Mouse (Mus musculus) midbrain, embryonic 12.5 days (tissue): Measurements from ENCODE around the gene Tmem97. TPM values are rescaled to one million over a fixed set of nuclear protein-coding genes. Genes with fewer than 3 reads are reported as not detected.

Source experiments
- ATAC-seq: fragments of 200-750 bp; cut with Nextera tagmentation; 2 replicates; pipeline ENCODE4 v1.8.0; 2017; ENCODE audit warnings: low read depth, moderate TSS enrichment, moderate library complexity; ENCODE audit not compliant: low FRiP score
- H3K27ac ChIP-seq: fragments of 300-500 bp; sonication (generic); replicated peaks from 2 replicates; pipeline ENCODE4 v1.5.1; 2016; ENCODE audit warnings: mild to moderate bottlenecking
- H3K27me3 ChIP-seq: fragments of 300-500 bp; sonication (generic); 2 replicates; pipeline ENCODE4 v1.6.1; 2016; ENCODE audit warnings: mild to moderate bottlenecking
- H3K36me3 ChIP-seq: fragments of 300-500 bp; sonication (generic); 2 replicates; pipeline ENCODE4 v1.6.1; 2016
- H3K4me1 ChIP-seq: fragments of 300-500 bp; sonication (generic); 2 replicates; pipeline ENCODE4 v1.6.1; 2016
- H3K4me2 ChIP-seq: fragments of 300-500 bp; sonication (generic); replicated peaks from 2 replicates; pipeline ENCODE4 v1.6.1; 2016; ENCODE audit warnings: mild to moderate bottlenecking, moderate library complexity
- H3K4me3 ChIP-seq: fragments of 300-500 bp; sonication (generic); 2 replicates; pipeline ENCODE4 v1.5.1; 2016; ENCODE audit warnings: mild to moderate bottlenecking
- H3K9ac ChIP-seq: fragments of 300-500 bp; sonication (generic); replicated peaks from 2 replicates; pipeline ENCODE4 v1.6.1; 2016; ENCODE audit warnings: mild to moderate bottlenecking, moderate library complexity
- H3K9me3 ChIP-seq: fragments of 300-500 bp; sonication (generic); 2 replicates; pipeline ENCODE4 v1.6.1; 2016; ENCODE audit warnings: mild to moderate bottlenecking
- WGBS: fragments of 180-500 bp; shearing (Covaris S2); methylation state at CpG from one replicate; pipeline ENCODE4 v1.1.7; 2016; 5-methylcytosine and 5-hydroxymethylcytosine counted together
- polyA plus RNA-seq: library from polyadenylated mRNA; unstranded; fragments of >200 nt; fragmentation: Nextera tagmentation; extraction: Ambion mirVana; gene quantifications from 2 replicates; pipeline ENCODE4 v1.2.1, GENCODE M21; 2016

Gene Tmem97
- polyA plus RNA-seq, 1 experiment from 2014 or later, result 51.7 TPM

GRCm38 (mm10) chr11:78528714-78529113 lies 21.9 kb downstream of the Tmem97 start:
- Histone ChIP-seq H3K36me3 (peaks cover 70% of the 10 kb centered on the region), H3K4me3 (no peak overlapping the region), H3K4me2 (no peak overlapping the region), H3K9me3 (no peaks in the 10 kb centered on the region), H3K27ac (no peak overlapping the region), H3K27me3 (no peaks in the 10 kb centered on the region), H3K4me1 (no peaks in the 10 kb centered on the region), H3K9ac (no peak overlapping the region)
- 80% methylated on average over 9 of the region's 9 CpGs for WGBS
- ATAC-seq, result no peak

GRCm38 (mm10) chr11:78524838-78525237 lies 25.7 kb downstream of the Tmem97 start:
- Histone ChIP-seq H3K4me2 (no peak overlapping the region), H3K4me3 (no peak overlapping the region), H3K36me3 (peaks cover 96% of the 10 kb centered on the region), H3K27ac (no peak overlapping the region), H3K9ac (no peak overlapping the region), H3K27me3 (no peaks in the 10 kb centered on the region), H3K9me3 (no peaks in the 10 kb centered on the region), H3K4me1 (no peaks in the 10 kb centered on the region)
- ATAC-seq, result no peak
- 92% methylated on average over 2 of the region's 2 CpGs for WGBS

- H3K36me3 ChIP-seq, result peaks cover 96% of the 10 kb centered on the region
- no peaks in the 10 kb centered on the region for H3K9me3 ChIP-seq
- H3K4me1 ChIP-seq, result no peaks in the 10 kb centered on the region
- H3K4me3 ChIP-seq, result no peak overlapping the region
- 78% methylated on average over 9 of the region's 9 CpGs for WGBS
- H3K27me3 ChIP-seq, result no peaks in the 10 kb centered on the region
- no peak overlapping the region for H3K9ac ChIP-seq
- H3K4me2 ChIP-seq, result no peak overlapping the region
- no peak overlapping the region for H3K27ac ChIP-seq
- no peak for ATAC-seq
Observed at GRCm38 (mm10) chr11:78523241-78523955, 27.2 kb downstream of the Tmem97 start.

GRCm38 (mm10) chr11:78522481-78522997 lies 28.0 kb downstream of the Tmem97 start:
- Histone ChIP-seq H3K36me3 (peaks cover 96% of the 10 kb centered on the region), H3K27me3 (no peaks in the 10 kb centered on the region), H3K9ac (no peak overlapping the region), H3K4me1 (no peaks in the 10 kb centered on the region), H3K27ac (no peak overlapping the region), H3K4me2 (no peak overlapping the region), H3K4me3 (no peak overlapping the region), H3K9me3 (no peaks in the 10 kb centered on the region)
- ATAC-seq, result no peak
- 88% methylated on average over 1 of the region's 1 CpGs for WGBS

GRCm38 (mm10) chr11:78521880-78522279 lies 28.7 kb downstream of the Tmem97 start:
- H3K9ac ChIP-seq, result no peak overlapping the region
- no peak for ATAC-seq
- H3K9me3 ChIP-seq, result no peaks in the 10 kb centered on the region
- H3K27ac ChIP-seq, result no peak overlapping the region
- no peaks in the 10 kb centered on the region for H3K27me3 ChIP-seq
- H3K4me3 ChIP-seq, result no peak overlapping the region
- no peaks in the 10 kb centered on the region for H3K4me1 ChIP-seq
- H3K36me3 ChIP-seq, result peaks cover 92% of the 10 kb centered on the region
- H3K4me2 ChIP-seq, result no peak overlapping the region
- WGBS, result 98% methylated on average over 3 of the region's 3 CpGs

- WGBS, result 91% methylated on average over 10 of the region's 10 CpGs
Observed at GRCm38 (mm10) chr11:78518931-78519330, 31.6 kb downstream of the Tmem97 start.

GRCm38 (mm10) chr11:78515549-78516325 lies 34.8 kb downstream of the Tmem97 start:
- no peak for ATAC-seq
- Histone ChIP-seq H3K36me3 (peaks cover 61% of the 10 kb centered on the region), H3K9me3 (no peaks in the 10 kb centered on the region), H3K27ac (no peak overlapping the region), H3K9ac (no peak overlapping the region), H3K4me1 (peaks cover 18% of the 10 kb centered on the region), H3K27me3 (no peaks in the 10 kb centered on the region), H3K4me3 (no peak overlapping the region), H3K4me2 (no peak overlapping the region)
- 67% methylated on average over 2 of the region's 2 CpGs for WGBS

More at GRCm38 (mm10) chr11:78518931-78519330, 31.6 kb downstream of the Tmem97 start:
- H3K9ac ChIP-seq, result no peak overlapping the region
- H3K36me3 ChIP-seq, result peaks cover 90% of the 10 kb centered on the region
- ATAC-seq, result no peak
- no peak overlapping the region for H3K27ac ChIP-seq
- no peaks in the 10 kb centered on the region for H3K9me3 ChIP-seq
- no peaks in the 10 kb centered on the region for H3K27me3 ChIP-seq
- peaks cover under 1% of the 10 kb centered on the region; the same call in 1 of the 2 replicates for H3K4me1 ChIP-seq
- H3K4me3 ChIP-seq, result no peak overlapping the region
- H3K4me2 ChIP-seq, result no peak overlapping the region

GRCm38 (mm10) chr11:78513106-78513790 lies 37.3 kb downstream of the Tmem97 start:
- peaks cover 18% of the 10 kb centered on the region for H3K4me1 ChIP-seq
- ATAC-seq, result no peak
- no peak overlapping the region for H3K27ac ChIP-seq
- 78% methylated on average over 3 of the region's 3 CpGs for WGBS
- peak overlapping the region; percentile 83 for H3K4me3 ChIP-seq
- H3K36me3 ChIP-seq, result peaks cover 48% of the 10 kb centered on the region
- peak overlapping the region; percentile 86 for H3K9ac ChIP-seq
- H3K27me3 ChIP-seq, result no peaks in the 10 kb centered on the region
- peak overlapping the region; percentile 77 for H3K4me2 ChIP-seq
- no peaks in the 10 kb centered on the region for H3K9me3 ChIP-seq

- Histone ChIP-seq H3K4me2 (peak within 1 kb of the TSS; percentile 77), H3K9me3 (no peaks in the 10 kb centered on the region), H3K27me3 (no peaks in the 10 kb centered on the region), H3K27ac (peak within 1 kb of the TSS; percentile 79), H3K4me1 (peaks cover 18% of the 10 kb centered on the region), H3K36me3 (peaks cover 48% of the 10 kb centered on the region), H3K9ac (peak within 1 kb of the TSS; percentile 86), H3K4me3 (peak within 1 kb of the TSS; percentile 83)
- ATAC-seq, result peak; percentile 94
- WGBS, result under 1% methylated on average over 67 of the region's 67 CpGs
Observed at GRCm38 (mm10) chr11:78512025-78512957, 38.3 kb downstream of the Tmem97 start, which contains the start of the genes Tmem199 and Poldip2. Gene Tmem199, minus strand, starts transcription at chr11:78512172. Gene Poldip2, plus strand, starts transcription at chr11:78512193.

GRCm38 (mm10) chr11:78509148-78509547 lies 41.4 kb downstream of the Tmem97 start:
- H3K9me3 ChIP-seq, result no peaks in the 10 kb centered on the region
- H3K27ac ChIP-seq, result no peak overlapping the region
- peaks cover 18% of the 10 kb centered on the region for H3K4me1 ChIP-seq
- WGBS, result 84% methylated on average over 5 of the region's 5 CpGs
- no peak overlapping the region for H3K4me3 ChIP-seq
- H3K27me3 ChIP-seq, result no peaks in the 10 kb centered on the region
- H3K9ac ChIP-seq, result no peak overlapping the region
- ATAC-seq, result no peak
- peaks cover 38% of the 10 kb centered on the region for H3K36me3 ChIP-seq
- no peak overlapping the region for H3K4me2 ChIP-seq

- no peak for ATAC-seq
- H3K9ac ChIP-seq, result no peak overlapping the region
- no peak overlapping the region for H3K4me3 ChIP-seq
- no peaks in the 10 kb centered on the region for H3K4me1 ChIP-seq
- no peak overlapping the region for H3K4me2 ChIP-seq
- no peaks in the 10 kb centered on the region for H3K9me3 ChIP-seq
- 77% methylated on average over 3 of the region's 3 CpGs for WGBS
- H3K36me3 ChIP-seq, result peaks cover 33% of the 10 kb centered on the region
- H3K27me3 ChIP-seq, result peaks cover 10% of the 10 kb centered on the region; the same call in 1 of the 2 replicates
- H3K27ac ChIP-seq, result no peak overlapping the region
Observed at GRCm38 (mm10) chr11:78505430-78505829, 45.1 kb downstream of the Tmem97 start.
